Mouse (Mus musculus): Measurements from ENCODE around the gene Ube2j1.
A peak's percentile ranks its signal among the peaks of the same experiment; 100 is the strongest.
"Not testable (repeated sequence)": the region's sequence is repeated elsewhere in the genome, so short reads cannot be mapped to it uniquely, and the experiment has no call there.

Ube2j1 gene

GRCm38 (mm10) chr4:33031195-33031960, at the start of gene Ube2j1:
Gene Ube2j1 (plus strand): TSS chr4:33031416.
- DNase-seq (ENCODE audit: low read depth, low spot score): peak; percentile 34

GRCm38 (mm10) chr4:32981617-32982016, 49.6 kb upstream of the Ube2j1 start:
- no peak for DNase-seq (ENCODE audit: low read depth, low spot score)

- no peak for DNase-seq (ENCODE audit: low read depth, low spot score)
Observed at GRCm38 (mm10) chr4:32982041-32982715, 49.0 kb upstream of the Ube2j1 start.

GRCm38 (mm10) chr4:32982716-32983175, 48.5 kb upstream of the Ube2j1 start, which contains the start of gene Rragd:
Gene Rragd (plus strand): TSS chr4:32983037.
- no peak for DNase-seq (ENCODE audit: low read depth, low spot score)

GRCm38 (mm10) chr4:32983176-32984155, 47.8 kb upstream of the Ube2j1 start:
- no peak for DNase-seq (ENCODE audit: low read depth, low spot score)

GRCm38 (mm10) chr4:32984242-32984641, 47.0 kb upstream of the Ube2j1 start:
- DNase-seq (ENCODE audit: low read depth, low spot score): no peak

GRCm38 (mm10) chr4:32984801-32985675, 46.2 kb upstream of the Ube2j1 start:
- DNase-seq (ENCODE audit: low read depth, low spot score): no peak

- DNase-seq (ENCODE audit: low read depth, low spot score): no peak
Observed at GRCm38 (mm10) chr4:32985684-32986083, 45.5 kb upstream of the Ube2j1 start.

- no peak for DNase-seq (ENCODE audit: low read depth, low spot score)
Observed at GRCm38 (mm10) chr4:32987006-32987405, 44.2 kb upstream of the Ube2j1 start.

- DNase-seq (ENCODE audit: low read depth, low spot score): no peak
Observed at GRCm38 (mm10) chr4:32989346-32989745, 41.9 kb upstream of the Ube2j1 start.

GRCm38 (mm10) chr4:32994168-32994567, 37.0 kb upstream of the Ube2j1 start:
- DNase-seq (ENCODE audit: low read depth, low spot score): no peak

GRCm38 (mm10) chr4:32996083-32996482, 35.1 kb upstream of the Ube2j1 start:
- DNase-seq (ENCODE audit: low read depth, low spot score): no peak

GRCm38 (mm10) chr4:32997571-32997970, 33.6 kb upstream of the Ube2j1 start:
- no peak for DNase-seq (ENCODE audit: low read depth, low spot score)

- DNase-seq (ENCODE audit: low read depth, low spot score): no peak
Observed at GRCm38 (mm10) chr4:32998996-32999395, 32.2 kb upstream of the Ube2j1 start.

GRCm38 (mm10) chr4:33002081-33002480, 29.1 kb upstream of the Ube2j1 start:
- no peak for DNase-seq (ENCODE audit: low read depth, low spot score)

GRCm38 (mm10) chr4:33005595-33006470, 25.4 kb upstream of the Ube2j1 start:
- not testable (repeated sequence) for DNase-seq (ENCODE audit: low read depth, low spot score)

- no peak for DNase-seq (ENCODE audit: low read depth, low spot score)
Observed at GRCm38 (mm10) chr4:33006844-33007243, 24.4 kb upstream of the Ube2j1 start.

GRCm38 (mm10) chr4:33007443-33008217, 23.6 kb upstream of the Ube2j1 start:
- no peak for DNase-seq (ENCODE audit: low read depth, low spot score)

- no peak for DNase-seq (ENCODE audit: low read depth, low spot score)
Observed at GRCm38 (mm10) chr4:33010078-33010477, 21.1 kb upstream of the Ube2j1 start.

Measured in WW6 (cell line).